Mouse (Mus musculus): ENCODE measurements around the gene Dcaf7.
"Not testable (repeated sequence)": the region's sequence is repeated elsewhere in the genome, so short reads cannot be mapped to it uniquely, and the experiment has no call there.

Gene Dcaf7

GRCm38 (mm10) chr11:106036548-106037417, at the start of gene Dcaf7:
TSS of gene Dcaf7 (plus strand) at chr11:106036872.
- DNase-seq (ENCODE audit: extremely low read depth, insufficient read length, low spot score), result peak; percentile 94

GRCm38 (mm10) chr11:105987446-105987845, 49.2 kb upstream of the Dcaf7 start:
- DNase-seq (ENCODE audit: extremely low read depth, insufficient read length, low spot score), result no peak

GRCm38 (mm10) chr11:105989446-105989845, 47.2 kb upstream of the Dcaf7 start:
- no peak for DNase-seq (ENCODE audit: extremely low read depth, insufficient read length, low spot score)

- no peak for DNase-seq (ENCODE audit: extremely low read depth, insufficient read length, low spot score)
These were observed 46.4 kb upstream of the Dcaf7 start for GRCm38 (mm10) chr11:105990231-105990630.

GRCm38 (mm10) chr11:105994375-105994774, 42.3 kb upstream of the Dcaf7 start, which contains the start of gene Ace3:
TSS of gene Ace3 (plus strand) at chr11:105994675.
- DNase-seq (ENCODE audit: extremely low read depth, insufficient read length, low spot score), result no peak

GRCm38 (mm10) chr11:106000062-106000461, 36.6 kb upstream of the Dcaf7 start:
- no peak for DNase-seq (ENCODE audit: extremely low read depth, insufficient read length, low spot score)

GRCm38 (mm10) chr11:106001718-106002117, 35.0 kb upstream of the Dcaf7 start:
- DNase-seq (ENCODE audit: extremely low read depth, insufficient read length, low spot score), result no peak

- DNase-seq (ENCODE audit: extremely low read depth, insufficient read length, low spot score), result no peak
These were observed 32.1 kb upstream of the Dcaf7 start for GRCm38 (mm10) chr11:106004576-106004975.

GRCm38 (mm10) chr11:106005970-106006369, 30.7 kb upstream of the Dcaf7 start:
- no peak for DNase-seq (ENCODE audit: extremely low read depth, insufficient read length, low spot score)

- DNase-seq (ENCODE audit: extremely low read depth, insufficient read length, low spot score), result no peak
These were observed 28.9 kb upstream of the Dcaf7 start, which contains the start of gene Kcnh6 for GRCm38 (mm10) chr11:106007821-106008220. TSS of gene Kcnh6 (plus strand) at chr11:106008124.

GRCm38 (mm10) chr11:106012711-106013110, 24.0 kb upstream of the Dcaf7 start:
- DNase-seq (ENCODE audit: extremely low read depth, insufficient read length, low spot score), result no peak

- DNase-seq (ENCODE audit: extremely low read depth, insufficient read length, low spot score), result no peak
These were observed 23.0 kb upstream of the Dcaf7 start for GRCm38 (mm10) chr11:106013556-106014225.

- DNase-seq (ENCODE audit: extremely low read depth, insufficient read length, low spot score), result no peak
These were observed 20.2 kb upstream of the Dcaf7 start for GRCm38 (mm10) chr11:106016440-106016839.

- DNase-seq (ENCODE audit: extremely low read depth, insufficient read length, low spot score), result no peak
These were observed 16.5 kb upstream of the Dcaf7 start for GRCm38 (mm10) chr11:106020051-106020763.

- no peak for DNase-seq (ENCODE audit: extremely low read depth, insufficient read length, low spot score)
These were observed 10.9 kb upstream of the Dcaf7 start for GRCm38 (mm10) chr11:106025774-106026173.

GRCm38 (mm10) chr11:106026465-106027151, 10.1 kb upstream of the Dcaf7 start:
- DNase-seq (ENCODE audit: extremely low read depth, insufficient read length, low spot score), result peak; percentile 41

- DNase-seq (ENCODE audit: extremely low read depth, insufficient read length, low spot score), result no peak
These were observed 9.1 kb upstream of the Dcaf7 start for GRCm38 (mm10) chr11:106027607-106028006.

- DNase-seq (ENCODE audit: extremely low read depth, insufficient read length, low spot score), result not testable (repeated sequence)
These were observed 4.6 kb upstream of the Dcaf7 start for GRCm38 (mm10) chr11:106032074-106032473.

- no peak for DNase-seq (ENCODE audit: extremely low read depth, insufficient read length, low spot score)
These were observed 3.2 kb upstream of the Dcaf7 start for GRCm38 (mm10) chr11:106033491-106033919.

- no peak for DNase-seq (ENCODE audit: extremely low read depth, insufficient read length, low spot score)
These were observed 1.7 kb upstream of the Dcaf7 start for GRCm38 (mm10) chr11:106034986-106035385.

- DNase-seq (ENCODE audit: extremely low read depth, insufficient read length, low spot score), result peak; percentile 41
These were observed 713 bp downstream of the Dcaf7 start for GRCm38 (mm10) chr11:106037418-106037751.

Measured in 3134 (cell line).